Mouse (Mus musculus) CD4-positive, CD25-positive, alpha-beta regulatory T cell, adult 4 months (primary cell): ENCODE results near the gene Gm20388. TPM values are rescaled to one million over a fixed set of nuclear protein-coding genes. Genes with fewer than 3 reads are reported as not detected.

ENCODE experiments used
- ATAC-seq: one replicate; pipeline ENCODE4 v1.8.0; 2017
- polyA plus RNA-seq, 2 experiments: library from polyadenylated mRNA; unstranded; fragments of 100-300 nt; shearing (Covaris generic); gene quantifications; one replicate each; pipeline ENCODE4 v1.2.1; 2017

Gm20388 gene
- polyA plus RNA-seq, 2 experiments from 2014 or later: 10.7 to 12.8 TPM

- no peak for ATAC-seq
Observed at GRCm38 (mm10) chr8:122751342-122751741, 2840.7 kb downstream of the Gm20388 start.

- ATAC-seq: no peak
Observed at GRCm38 (mm10) chr8:122752111-122752721, 2841.6 kb downstream of the Gm20388 start.

GRCm38 (mm10) chr8:122758597-122758996, 2848.0 kb downstream of the Gm20388 start:
- ATAC-seq: no peak

DNA sequence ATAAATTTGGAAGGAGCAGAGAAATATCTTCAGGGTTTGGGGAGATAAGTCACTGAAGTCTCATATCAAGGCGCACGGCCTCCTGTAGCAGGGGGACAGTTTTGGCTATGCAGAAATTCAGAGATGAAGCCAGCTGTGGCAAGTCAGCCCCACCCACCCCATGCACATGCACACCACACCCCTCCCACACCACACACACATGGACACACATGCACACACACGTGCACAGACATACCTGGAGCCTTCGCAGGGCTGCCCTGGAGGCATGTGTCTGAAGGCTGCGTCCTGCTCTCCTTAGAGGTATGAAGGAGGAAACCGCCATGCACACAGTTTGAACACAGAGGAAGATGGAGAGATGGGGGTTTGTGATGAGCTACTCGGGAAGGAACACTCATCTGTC, 2849.5 kb downstream of the Gm20388 start:
- no peak for ATAC-seq

DNA sequence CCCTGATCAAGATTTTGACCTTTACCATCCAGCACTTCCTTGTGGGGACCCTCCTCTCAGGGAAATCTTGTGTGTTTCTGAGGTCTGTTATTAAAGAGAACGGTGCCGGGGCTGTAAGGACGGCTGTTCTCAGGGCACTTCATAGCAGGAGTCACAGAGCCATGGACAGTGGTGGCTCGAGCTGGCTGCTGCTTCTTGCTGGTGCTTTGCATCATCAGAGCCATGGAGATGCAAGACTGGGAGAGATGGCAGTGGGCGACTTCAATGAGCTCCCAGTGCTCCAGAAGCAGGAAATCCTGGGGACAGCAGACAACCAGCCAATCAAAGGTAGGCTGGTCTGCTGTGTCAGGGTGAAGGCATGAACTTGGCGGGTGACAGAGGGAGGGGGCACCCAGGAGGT, 2850.5 kb downstream of the Gm20388 start:
- no peak for ATAC-seq

GRCm38 (mm10) chr8:122762731-122763266, 2852.2 kb downstream of the Gm20388 start:
- ATAC-seq: no peak

DNA sequence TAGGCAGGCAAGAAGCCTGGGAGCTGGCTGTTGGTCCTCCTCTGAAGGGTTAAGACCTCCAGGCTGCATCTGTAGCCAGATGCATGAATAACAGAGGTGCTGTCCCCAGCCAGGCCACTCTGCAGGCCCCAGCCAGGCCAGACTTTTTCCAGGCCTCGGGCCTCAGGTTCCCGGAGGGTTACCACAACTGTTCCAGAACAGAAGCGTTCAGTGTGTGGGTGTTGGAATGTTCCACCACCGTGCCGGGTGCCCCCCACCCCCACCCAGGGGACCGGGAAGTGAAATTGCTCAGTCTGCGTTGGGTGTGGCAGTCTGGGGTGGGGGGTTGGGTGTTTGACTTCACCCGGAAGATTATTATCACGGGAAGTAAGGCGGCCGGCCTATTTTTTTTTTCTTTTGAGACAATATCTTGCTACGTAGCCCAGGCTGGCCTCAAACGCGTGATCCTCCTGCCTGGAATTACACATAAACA, 2852.7 kb downstream of the Gm20388 start:
- no peak for ATAC-seq

DNA sequence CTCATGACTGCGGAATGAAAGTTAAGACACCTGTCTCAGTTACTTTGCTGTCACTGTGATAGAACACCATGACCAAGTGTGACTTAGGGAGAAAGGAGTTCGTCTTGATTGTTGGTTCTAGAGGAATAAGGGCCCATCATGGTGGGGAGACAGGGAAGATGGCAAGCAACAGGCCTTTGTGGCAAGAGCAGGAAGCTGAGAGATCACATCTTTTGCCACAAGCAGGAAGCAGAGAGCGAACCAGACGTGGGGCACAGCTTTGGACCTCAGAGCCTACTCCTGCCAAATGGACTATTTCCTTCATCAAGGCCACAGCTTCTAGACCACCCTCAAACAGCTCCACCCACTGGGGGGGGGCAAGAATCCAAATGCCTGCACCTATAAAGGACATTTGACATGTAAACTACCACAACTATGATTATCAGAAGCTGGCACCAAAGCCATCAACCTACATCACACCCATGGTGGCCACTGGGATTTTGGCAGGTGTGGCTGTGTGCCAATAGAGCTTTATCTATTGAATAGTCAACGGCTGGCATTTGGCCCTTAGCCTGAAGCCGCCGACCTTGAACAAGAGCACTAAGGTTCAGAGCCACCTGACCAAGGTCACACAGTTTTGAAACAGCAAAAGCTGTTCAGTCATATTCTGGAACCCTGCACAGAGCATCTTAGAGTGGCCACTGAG, 2854.3 kb downstream of the Gm20388 start:
- ATAC-seq: no peak

- no peak for ATAC-seq
Observed at GRCm38 (mm10) chr8:122766189-122766588, 2855.5 kb downstream of the Gm20388 start.

DNA sequence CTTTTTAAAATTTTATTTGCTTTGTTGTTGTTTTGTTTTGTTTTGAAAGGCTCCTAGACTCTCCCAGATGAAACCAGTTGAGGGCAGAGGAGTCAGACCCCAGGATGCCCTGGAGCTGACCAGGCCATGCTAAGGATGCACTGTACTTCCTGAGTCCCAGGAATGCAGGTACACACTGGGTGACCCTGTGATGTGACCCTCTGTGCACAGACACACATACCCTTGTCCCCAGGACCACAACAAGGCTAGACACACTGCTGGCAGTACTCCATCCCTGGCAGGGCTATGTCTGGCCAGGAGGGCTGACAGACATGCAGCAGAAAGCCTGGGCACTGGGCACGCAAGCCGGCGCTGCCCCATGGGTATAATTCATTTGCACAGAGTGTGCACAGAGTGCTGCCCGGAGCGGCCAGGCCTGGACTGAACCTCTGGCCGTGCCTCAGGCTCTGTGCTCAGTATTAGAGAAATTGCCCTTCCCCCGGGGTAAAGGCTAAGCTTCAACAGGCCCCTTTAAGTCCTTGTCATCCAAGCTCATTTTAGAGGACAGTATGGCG, 2856.1 kb downstream of the Gm20388 start:
- ATAC-seq: no peak

DNA sequence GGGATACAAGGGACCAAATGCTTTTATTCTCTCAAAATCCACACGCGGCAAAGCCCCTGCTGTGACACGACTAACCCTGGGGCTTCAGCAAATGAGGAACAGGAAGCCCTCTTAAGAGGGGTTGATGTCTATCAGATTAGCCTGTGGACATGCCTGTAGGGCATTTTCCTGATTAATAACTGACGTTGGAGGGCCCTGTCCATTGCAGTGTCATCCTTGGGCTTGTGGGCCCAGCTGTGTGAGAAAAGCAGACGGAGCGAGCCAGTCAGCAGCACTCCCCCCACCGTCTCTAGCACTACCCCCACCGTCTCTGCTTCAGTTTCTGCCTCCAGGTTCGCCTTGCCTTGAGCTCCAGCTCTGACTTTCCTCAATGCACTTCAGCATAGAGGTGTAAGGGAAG, 2856.6 kb downstream of the Gm20388 start:
- no peak for ATAC-seq

GRCm38 (mm10) chr8:122769251-122770058, 2858.8 kb downstream of the Gm20388 start:
- peak; percentile 75 for ATAC-seq

DNA sequence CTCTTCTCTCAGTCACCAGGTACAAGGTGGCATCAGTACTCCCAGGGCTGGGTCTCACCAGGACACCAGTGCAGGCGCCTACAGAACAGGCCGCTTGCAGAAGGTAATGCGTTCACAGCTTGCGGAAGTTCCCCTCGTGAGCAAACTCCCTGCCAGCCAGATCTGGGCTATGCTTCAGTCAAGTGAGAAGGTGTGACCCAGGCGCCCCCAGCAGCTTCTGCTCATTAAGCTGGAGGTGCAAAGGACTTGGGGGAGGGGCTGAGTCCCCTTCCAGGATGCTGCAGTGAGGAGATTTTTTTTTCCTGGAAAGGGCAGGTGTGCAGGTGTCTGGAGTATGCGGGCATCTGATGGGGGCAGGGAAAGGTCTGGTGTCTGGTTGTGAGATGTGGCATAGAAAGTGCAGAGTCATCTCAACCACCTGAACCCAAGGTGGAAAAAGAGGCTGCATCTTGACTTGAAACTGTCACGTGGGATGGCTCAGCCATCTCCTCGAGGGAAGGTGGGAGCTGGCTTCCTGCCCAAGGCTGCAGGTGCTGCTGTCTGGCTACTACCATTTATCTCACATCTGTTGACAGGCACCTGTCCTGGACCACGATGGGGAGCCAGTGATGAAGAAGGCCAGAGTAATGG, 2861.9 kb downstream of the Gm20388 start:
- ATAC-seq: no peak

DNA sequence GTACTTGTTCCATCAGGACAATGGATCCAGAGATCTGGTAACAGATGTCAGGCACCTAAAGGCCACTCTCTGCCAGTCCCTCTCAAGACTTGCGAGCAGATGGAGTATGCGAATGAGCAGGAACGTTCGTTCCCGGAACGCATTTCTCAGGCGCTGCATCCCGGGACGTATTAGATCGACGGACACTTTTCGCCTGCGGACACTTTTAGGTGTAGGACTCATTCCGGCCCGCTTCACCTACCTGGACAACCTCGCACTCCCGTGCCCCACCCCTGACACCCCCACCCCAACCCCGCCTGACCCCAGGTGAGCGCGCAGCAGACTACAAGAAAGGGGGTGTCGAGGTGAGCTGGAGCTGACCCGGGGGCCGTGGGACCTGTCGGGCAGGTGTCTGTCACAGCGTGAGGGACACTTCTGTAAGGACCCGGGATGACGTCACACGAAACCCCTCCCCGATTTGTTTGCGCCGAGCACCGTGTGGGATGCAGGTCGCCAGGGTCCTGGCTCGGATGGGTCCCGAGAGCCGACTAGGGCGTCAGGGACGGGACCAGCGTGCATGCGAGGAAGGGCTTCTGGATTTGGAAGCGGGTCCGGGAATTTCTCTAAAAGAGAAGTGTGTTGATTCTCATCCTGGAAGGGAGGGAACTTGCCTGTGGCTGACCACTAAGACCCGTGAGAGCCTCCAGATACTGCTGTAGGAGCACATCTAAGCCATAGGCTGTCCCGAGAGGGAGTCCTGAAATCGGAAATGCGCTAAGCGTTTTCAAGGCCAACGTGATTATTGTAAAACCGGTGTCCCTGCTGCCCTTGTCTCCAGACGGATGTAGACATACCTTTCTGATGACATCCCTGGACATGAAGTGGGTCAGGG, 2864.9 kb downstream of the Gm20388 start, which contains the start of gene Acsf3:
Gene Acsf3, plus strand, starts transcription at position 202 of the 871 bp plus-strand sequence.
- ATAC-seq: peak; percentile 51

- ATAC-seq: no peak
Observed at GRCm38 (mm10) chr8:122777701-122778100, 2867.1 kb downstream of the Gm20388 start.

- no peak for ATAC-seq
Observed at GRCm38 (mm10) chr8:122778703-122779239, 2868.1 kb downstream of the Gm20388 start.

DNA sequence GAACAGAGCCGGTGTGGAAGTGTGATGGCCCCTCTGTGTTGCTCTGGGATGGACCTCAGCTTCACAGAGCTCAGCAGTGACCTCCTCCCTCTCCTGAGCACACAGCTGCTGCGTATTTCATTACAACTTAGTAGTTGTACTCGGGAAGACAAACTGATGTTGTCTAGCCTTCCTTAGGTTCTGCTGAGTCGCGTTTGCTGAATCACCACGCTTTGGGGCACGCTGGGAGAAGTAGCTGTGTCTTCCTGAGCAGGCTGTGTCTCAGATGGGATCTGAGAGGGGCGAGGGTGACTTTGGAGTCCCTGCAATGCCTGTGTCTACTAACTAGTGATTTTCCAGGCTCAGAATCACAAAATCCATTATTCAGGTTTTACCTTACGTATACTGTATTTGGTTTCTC, 2868.6 kb downstream of the Gm20388 start:
- ATAC-seq: no peak

- ATAC-seq: no peak
Observed at GRCm38 (mm10) chr8:122784756-122785155, 2874.1 kb downstream of the Gm20388 start.

- no peak for ATAC-seq
Observed at GRCm38 (mm10) chr8:122789796-122790195, 2879.2 kb downstream of the Gm20388 start.

DNA sequence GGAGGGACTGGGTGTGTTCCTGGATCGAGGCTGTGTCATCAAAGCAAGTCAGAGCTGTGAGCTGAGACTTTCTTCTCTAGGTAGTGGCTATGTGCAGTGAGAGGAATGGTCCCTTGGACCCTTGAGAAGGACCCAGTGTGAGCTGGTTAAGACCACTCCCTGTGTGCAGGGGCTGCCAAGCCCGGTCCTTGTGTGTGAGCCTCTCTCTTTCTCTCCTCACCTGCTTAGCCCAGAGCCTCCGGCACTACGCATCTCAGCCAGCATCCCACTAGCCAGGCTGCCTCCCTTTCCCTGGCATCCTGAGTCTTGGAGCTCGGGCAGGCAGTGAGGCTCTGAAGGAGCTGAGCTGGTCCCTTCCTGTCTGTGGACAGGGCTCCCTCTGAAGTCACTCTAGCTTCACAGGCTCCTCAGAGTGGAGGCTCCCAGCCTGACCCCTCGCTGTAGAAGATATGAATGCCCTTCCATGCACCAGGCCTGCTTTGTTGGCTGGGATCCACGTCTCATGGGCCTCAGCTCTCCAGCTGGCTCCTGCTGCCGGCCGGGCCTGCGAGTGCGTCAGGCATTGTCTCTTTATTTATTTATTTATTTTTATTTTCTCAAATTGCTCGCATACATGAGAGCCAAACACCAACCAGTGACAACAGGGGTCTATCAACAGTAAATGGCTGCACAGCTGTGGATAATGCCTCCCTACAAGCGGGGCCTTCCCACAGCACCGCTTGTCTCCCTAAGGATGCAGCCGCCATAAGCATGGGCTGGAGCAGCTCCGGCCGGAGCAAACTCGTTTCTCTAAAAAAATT, 2882.9 kb downstream of the Gm20388 start:
- ATAC-seq: no peak
